Mouse (Mus musculus) G1E (cell line): Measurements from ENCODE around the gene Slc2a8. TPM values are rescaled to one million over a fixed set of nuclear protein-coding genes. Genes with fewer than 3 reads are reported as not detected.

Source experiments
- ATAC-seq: 2 replicates; pipeline ENCODE4 v1.8.0; 2016; ENCODE audit warnings: mild to moderate bottlenecking; ENCODE audit not compliant: insufficient number of reproducible peaks, poor library complexity, low FRiP score, severe bottlenecking; ENCODE audit errors: extremely low read depth
- DNase-seq: peaks from one replicate; pipeline ENCODE4 v3.0.0; 2012; ENCODE audit warnings: low spot score
- H3K27me3 ChIP-seq: 2 replicates; pipeline ENCODE4 v1.6.1; 2012; ENCODE audit warnings: mild to moderate bottlenecking, low read length, inconsistent platforms; ENCODE audit not compliant: insufficient read depth
- H3K36me3 ChIP-seq: replicated peaks from 2 replicates; pipeline ENCODE3; 2012; ENCODE audit warnings: mild to moderate bottlenecking, inconsistent platforms
- H3K4me1 ChIP-seq: 2 replicates; pipeline ENCODE4 v1.6.1; 2012; ENCODE audit warnings: low read depth, low read length, inconsistent platforms, mixed read lengths; ENCODE audit not compliant: insufficient read depth
- H3K4me3 ChIP-seq: 2 replicates; pipeline ENCODE4 v1.5.1; 2012; ENCODE audit warnings: low read depth, mild to moderate bottlenecking, inconsistent platforms, low read length, moderate library complexity, mixed read lengths
- H3K9me3 ChIP-seq: replicated peaks from 2 replicates; pipeline ENCODE4 v1.6.1; 2012; ENCODE audit warnings: inconsistent platforms
- CTCF ChIP-seq: IDR thresholded peaks from 2 replicates; pipeline ENCODE4 v1.5.1; 2012; ENCODE audit warnings: low read depth, low read length, inconsistent platforms, mixed read lengths
- GATA1 ChIP-seq: IDR thresholded peaks from 2 replicates; pipeline ENCODE4 v1.6.1; 2012; ENCODE audit warnings: borderline replicate concordance, low read length, inconsistent platforms, mixed read lengths
- GATA2 ChIP-seq: IDR thresholded peaks from 2 replicates; pipeline ENCODE4 v1.6.1; 2012; ENCODE audit warnings: low read depth, low read length, inconsistent platforms, borderline replicate concordance
- POLR2AphosphoS5 ChIP-seq: IDR thresholded peaks from 2 replicates; pipeline ENCODE4 v1.6.1; 2012; ENCODE audit warnings: low read depth, low read length, inconsistent platforms; ENCODE audit not compliant: insufficient replicate concordance
- TAL1 ChIP-seq: conservative IDR thresholded peaks from 2 replicates; pipeline ENCODE4 v1.6.1; 2012; ENCODE audit warnings: low read depth, low read length, inconsistent platforms, mixed read lengths
- polyA plus RNA-seq: library from polyadenylated mRNA; stranded (reverse); fragments of >175 nt; gene quantifications from 2 replicates; pipeline ENCODE4 v1.2.3, GENCODE M21; 2012
- total RNA-seq, 2 experiments: library from RNA; stranded (forward) in 1 of 2; stranded (reverse) in 1 of 2; fragments of 200-1000 nt in 1 of 2; fragments of >200 nt in 1 of 2; fragmentation: Nextera tagmentation in 1 of 2; gene quantifications; 2 replicates each; pipeline ENCODE4 v1.2.3; 2014 to 2017

The Slc2a8 gene
- total and polyA plus RNA-seq, 3 experiments, result 3.7 to 41.2 (median 10.0) TPM

DNA sequence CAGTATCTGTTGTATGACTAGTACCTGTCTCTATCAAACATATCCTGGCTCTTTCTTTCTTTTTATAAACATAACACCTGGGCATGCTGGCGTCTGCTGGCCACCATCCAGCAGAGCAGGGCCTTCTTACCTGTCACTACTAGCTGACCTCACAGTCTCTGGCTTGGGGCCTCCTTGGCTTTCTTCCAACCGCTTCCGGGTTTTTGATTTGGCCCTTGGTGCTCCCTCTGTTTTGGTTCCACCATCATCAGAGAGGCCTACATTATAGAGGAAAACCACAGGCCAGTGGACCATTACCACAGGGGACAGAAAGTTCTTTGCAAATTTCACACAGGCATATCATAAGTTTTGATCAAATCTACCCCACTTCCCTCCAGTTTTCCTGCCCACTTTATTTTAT is 7.5 kb upstream of the Slc2a8 start:
- no peaks in the 10 kb centered on the region for H3K4me1 ChIP-seq
- H3K27me3 ChIP-seq, result peaks cover 45% of the 10 kb centered on the region
- H3K9me3 ChIP-seq, result no peaks in the 10 kb centered on the region
- DNase-seq, result no peak
- ATAC-seq, result no peak
- no peak overlapping the region for H3K4me3 ChIP-seq
- H3K36me3 ChIP-seq, result no peaks in the 10 kb centered on the region
- TF ChIP-seq GATA1, result no peak
- TF ChIP-seq TAL1, result no peak
- no peak for TF ChIP-seq POLR2AphosphoS5
- TF ChIP-seq CTCF, result no peak
- TF ChIP-seq GATA2, result no peak

DNA sequence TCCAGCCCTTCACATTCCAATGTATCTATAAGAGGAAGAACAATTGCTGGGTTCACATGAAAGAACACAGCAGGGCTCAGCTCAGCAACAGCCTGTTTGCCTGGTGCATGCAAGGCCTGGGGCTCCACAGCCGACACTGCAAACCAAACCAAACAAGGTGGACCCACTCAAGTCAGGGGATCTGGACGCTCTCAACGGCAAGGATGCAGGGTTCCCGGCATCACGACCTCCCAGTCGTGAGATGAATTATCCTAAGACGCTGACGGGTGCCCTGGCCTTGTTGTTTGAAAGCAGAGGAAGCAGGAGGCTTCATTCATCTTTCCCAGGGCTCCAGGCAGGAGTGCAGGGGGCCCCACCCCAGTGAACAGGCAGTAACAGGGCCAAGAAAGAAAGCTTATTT is 4.0 kb upstream of the Slc2a8 start:
- Histone ChIP-seq H3K4me1 (peaks cover 20% of the 10 kb centered on the region), H3K9me3 (no peaks in the 10 kb centered on the region), H3K27me3 (peaks cover 28% of the 10 kb centered on the region), H3K36me3 (no peaks in the 10 kb centered on the region), H3K4me3 (no peak overlapping the region)
- no peak for ATAC-seq
- TF ChIP-seq POLR2AphosphoS5 (no peak), GATA2 (no peak), GATA1 (no peak), TAL1 (no peak), CTCF (no peak)
- no peak for DNase-seq

DNA sequence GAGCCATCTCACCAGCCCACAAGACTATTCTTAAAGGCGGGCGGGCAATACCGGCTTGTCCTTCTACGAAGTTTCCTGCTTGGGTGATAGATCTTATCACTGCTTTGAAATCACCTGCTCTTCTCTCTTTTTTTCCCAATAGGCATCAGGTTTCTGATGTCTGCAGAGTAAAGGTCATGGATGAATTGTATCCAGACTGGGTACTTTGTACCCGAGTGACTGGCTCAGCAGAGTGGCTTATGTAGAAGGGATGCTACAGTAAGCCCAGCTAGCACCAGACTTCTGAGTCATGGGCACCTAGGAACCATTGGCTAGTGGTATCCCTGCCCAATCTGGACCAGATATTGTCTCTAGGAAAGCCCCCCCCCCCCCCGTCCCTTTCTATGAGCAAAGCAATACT is 1.7 kb upstream of the Slc2a8 start:
- no peaks in the 10 kb centered on the region for H3K9me3 ChIP-seq
- ATAC-seq (no peak), DNase-seq (no peak)
- no peak overlapping the region for H3K4me3 ChIP-seq
- H3K27me3 ChIP-seq, result peaks cover 28% of the 10 kb centered on the region
- peaks cover 36% of the 10 kb centered on the region for H3K4me1 ChIP-seq
- TF ChIP-seq TAL1, result no peak
- TF ChIP-seq GATA2, result no peak
- no peak for TF ChIP-seq CTCF
- TF ChIP-seq POLR2AphosphoS5, result no peak
- no peak for TF ChIP-seq GATA1
- peaks cover 9% of the 10 kb centered on the region for H3K36me3 ChIP-seq

DNA sequence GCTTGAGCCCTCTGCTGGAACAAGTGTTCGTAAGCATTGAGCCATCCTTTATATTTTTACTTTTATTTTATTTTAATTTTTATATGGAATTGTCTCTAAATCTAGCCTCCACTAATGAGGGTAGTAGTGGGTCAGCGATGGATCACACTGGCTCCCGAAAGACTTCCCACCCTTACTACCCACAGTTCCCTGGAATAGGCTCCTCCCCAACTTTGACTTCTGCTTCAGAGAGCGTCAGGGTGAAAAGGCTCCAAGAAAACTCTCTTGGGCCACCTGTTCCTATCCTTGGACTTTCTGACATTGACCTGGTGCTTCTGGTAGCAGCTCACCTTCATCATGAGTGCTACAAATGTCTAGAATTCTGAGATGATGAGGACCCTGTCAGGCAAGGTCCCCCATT is 817 bp upstream of the Slc2a8 start:
- ATAC-seq (no peak), DNase-seq (no peak)
- H3K27me3 ChIP-seq, result peaks cover 24% of the 10 kb centered on the region
- H3K36me3 ChIP-seq, result peaks cover 18% of the 10 kb centered on the region
- H3K4me1 ChIP-seq, result peaks cover 45% of the 10 kb centered on the region
- H3K9me3 ChIP-seq, result no peaks in the 10 kb centered on the region
- H3K4me3 ChIP-seq, result peak overlapping the region; percentile 28; the same call in 1 of the 2 replicates
- TF ChIP-seq GATA1, result no peak
- no peak for TF ChIP-seq POLR2AphosphoS5
- no peak for TF ChIP-seq GATA2
- TF ChIP-seq TAL1, result no peak
- no peak for TF ChIP-seq CTCF

DNA sequence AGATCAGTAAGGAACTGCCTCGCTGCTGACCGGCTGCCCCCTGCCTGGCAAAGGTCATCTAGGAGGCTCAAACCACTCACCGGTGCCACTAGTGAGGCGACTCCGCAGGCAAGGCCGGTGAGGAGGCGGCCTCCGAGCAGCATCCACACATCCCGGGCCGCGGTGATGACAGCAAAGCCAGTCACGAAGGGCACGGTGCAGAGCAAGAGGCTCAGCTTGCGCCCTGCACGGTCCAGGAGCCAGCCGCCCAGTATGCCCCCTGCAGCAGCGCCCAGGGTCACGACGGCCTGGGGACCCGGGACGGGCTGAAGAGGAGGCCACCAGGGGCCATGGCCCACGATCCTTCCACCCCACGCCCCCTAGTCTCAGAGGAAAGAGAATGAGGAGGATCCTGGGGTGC is 602 bp downstream of the Slc2a8 start:
- no peak for ATAC-seq
- peaks cover 31% of the 10 kb centered on the region for H3K36me3 ChIP-seq
- peaks cover 13% of the 10 kb centered on the region for H3K27me3 ChIP-seq
- H3K9me3 ChIP-seq, result no peaks in the 10 kb centered on the region
- DNase-seq, result peak; percentile 47
- H3K4me1 ChIP-seq, result peaks cover 53% of the 10 kb centered on the region
- H3K4me3 ChIP-seq, result peak overlapping the region; percentile 81
- TF ChIP-seq POLR2AphosphoS5 (no peak), CTCF (no peak), GATA2 (no peak), GATA1 (no peak), TAL1 (no peak)

DNA sequence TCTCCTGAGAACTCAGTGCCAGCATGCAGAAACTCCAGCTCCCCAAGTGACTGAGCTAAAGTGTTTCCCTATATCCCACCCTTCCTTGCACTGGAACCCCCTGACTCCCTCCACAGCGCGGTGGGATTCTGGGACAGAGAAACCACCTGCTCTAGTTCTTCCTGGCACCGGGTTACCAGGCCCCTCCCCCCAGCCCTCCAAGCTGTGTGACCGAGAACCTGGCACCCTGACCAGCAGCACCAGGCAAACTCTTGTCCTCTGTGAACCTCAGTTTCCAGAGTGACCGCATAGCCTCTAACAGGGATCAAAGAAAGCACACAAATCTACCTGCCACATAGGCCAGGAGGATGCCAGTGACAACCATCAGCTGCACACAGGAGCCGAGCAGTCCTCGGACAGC is 2.2 kb downstream of the Slc2a8 start:
- H3K4me1 ChIP-seq, result peaks cover 53% of the 10 kb centered on the region

More for the DNA sequence above, 2.2 kb downstream of the Slc2a8 start:
- H3K4me3 ChIP-seq, result no peak overlapping the region
- H3K36me3 ChIP-seq, result peaks cover 47% of the 10 kb centered on the region
- no peak for ATAC-seq
- no peak for DNase-seq
- H3K9me3 ChIP-seq, result no peaks in the 10 kb centered on the region
- H3K27me3 ChIP-seq, result peaks cover 4% of the 10 kb centered on the region; the same call in 1 of the 2 replicates
- TF ChIP-seq GATA2 (no peak), CTCF (no peak), GATA1 (no peak), POLR2AphosphoS5 (no peak), TAL1 (no peak)
